Mouse (Mus musculus): ENCODE results near the gene Pde4b. TPM values are rescaled to one million over a fixed set of nuclear protein-coding genes. Genes with fewer than 3 reads are reported as not detected.

Gene Pde4b
- total and polyA plus RNA-seq, 3 experiments, result 0.27 TPM; not detected in 2

GRCm38 (mm10) chr4:102573361-102573781, 486.0 kb downstream of the Pde4b start:
- no peak for ATAC-seq (ENCODE audit: extremely low read depth, insufficient number of reproducible peaks, low FRiP score, poor library complexity, severe bottlenecking)
- no peaks in the 10 kb centered on the region for H3K27me3 ChIP-seq (ENCODE audit: insufficient read depth, low read length)
- H3K4me1 ChIP-seq (ENCODE audit: insufficient read depth, low read depth, low read length), result no peaks in the 10 kb centered on the region
- H3K4me3 ChIP-seq (ENCODE audit: low read depth, low read length), result no peak overlapping the region
- no peak for TF ChIP-seq GATA2 (IDR thresholded peaks at IDR 0.05; ENCODE audit: borderline replicate concordance, low read depth, low read length)
- TF ChIP-seq POLR2AphosphoS5 (IDR thresholded peaks at IDR 0.05; ENCODE audit: insufficient replicate concordance, low read depth, low read length), result no peak
- TF ChIP-seq CTCF (IDR thresholded peaks at IDR 0.05; ENCODE audit: low read depth, low read length), result no peak
- no peak for TF ChIP-seq GATA1 (IDR thresholded peaks at IDR 0.05; ENCODE audit: borderline replicate concordance, low read length)
- TF ChIP-seq TAL1 (conservative IDR thresholded peaks at IDR 0.05; ENCODE audit: low read depth, low read length), result no peak
- H3K36me3 ChIP-seq (replicated peaks), result no peaks in the 10 kb centered on the region
- no peak for DNase-seq (ENCODE audit: low spot score)
- peaks cover 42% of the 10 kb centered on the region for H3K9me3 ChIP-seq (replicated peaks)

DNA sequence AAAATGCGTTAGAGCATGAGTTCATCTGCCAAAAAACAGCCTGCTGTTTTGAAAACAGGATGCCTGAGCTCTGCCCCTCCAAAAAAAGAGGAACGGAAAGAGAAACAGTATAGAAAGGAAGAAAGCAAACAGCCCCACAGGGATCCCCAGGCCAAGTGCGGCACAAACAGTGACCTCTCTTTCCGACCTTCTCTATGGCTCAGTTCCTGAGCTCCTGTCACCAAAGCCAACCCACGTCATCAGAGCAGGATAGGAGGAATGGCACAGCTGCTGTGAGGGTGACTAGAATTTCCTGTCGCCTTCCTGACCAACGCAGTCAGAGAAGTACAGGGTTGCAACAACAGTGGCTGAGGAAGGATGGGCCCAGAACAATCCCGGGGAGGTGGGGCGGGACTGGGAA, 486.9 kb downstream of the Pde4b start:
- no peaks in the 10 kb centered on the region for H3K27me3 ChIP-seq (ENCODE audit: insufficient read depth, low read length)
- peaks cover 38% of the 10 kb centered on the region for H3K9me3 ChIP-seq (replicated peaks)
- TF ChIP-seq CTCF (IDR thresholded peaks at IDR 0.05; ENCODE audit: low read depth, low read length) (no peak), GATA2 (IDR thresholded peaks at IDR 0.05; ENCODE audit: borderline replicate concordance, low read depth, low read length) (no peak), POLR2AphosphoS5 (IDR thresholded peaks at IDR 0.05; ENCODE audit: insufficient replicate concordance, low read depth, low read length) (no peak), TAL1 (conservative IDR thresholded peaks at IDR 0.05; ENCODE audit: low read depth, low read length) (no peak), GATA1 (IDR thresholded peaks at IDR 0.05; ENCODE audit: borderline replicate concordance, low read length) (no peak)
- H3K36me3 ChIP-seq (replicated peaks), result no peaks in the 10 kb centered on the region
- H3K4me1 ChIP-seq (ENCODE audit: insufficient read depth, low read depth, low read length), result no peaks in the 10 kb centered on the region
- no peak for ATAC-seq (ENCODE audit: extremely low read depth, insufficient number of reproducible peaks, low FRiP score, poor library complexity, severe bottlenecking)
- no peak overlapping the region for H3K4me3 ChIP-seq (ENCODE audit: low read depth, low read length)
- no peak for DNase-seq (ENCODE audit: low spot score)

DNA sequence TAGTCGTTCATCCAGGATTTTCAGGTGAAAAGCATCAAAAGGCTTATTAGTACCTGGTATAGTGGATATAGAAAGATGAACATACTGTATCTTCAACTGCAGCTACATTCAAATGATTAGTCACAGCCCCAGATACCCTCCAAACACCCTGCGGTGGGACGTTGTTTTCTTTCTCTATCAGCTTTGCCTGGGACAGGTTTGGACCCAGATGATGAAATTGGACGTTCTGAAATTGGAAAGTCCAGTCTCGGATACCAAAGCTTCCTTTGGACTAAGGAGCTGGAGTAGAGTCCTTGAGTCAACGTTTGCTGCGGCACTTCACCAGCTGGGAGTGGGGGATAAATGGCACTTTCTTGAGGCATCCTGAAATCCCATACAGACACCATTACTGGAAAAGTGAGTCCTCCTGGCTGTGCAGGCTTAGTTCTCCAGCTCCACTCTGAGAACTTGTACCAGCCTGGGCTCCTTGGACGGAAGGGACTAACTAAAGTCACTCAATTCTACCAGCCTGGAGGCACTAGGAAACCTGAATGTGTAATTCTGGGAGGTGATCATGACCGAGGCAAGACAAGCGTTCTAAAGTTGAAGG, 487.4 kb downstream of the Pde4b start:
- no peak overlapping the region for H3K4me3 ChIP-seq (ENCODE audit: low read depth, low read length)
- no peaks in the 10 kb centered on the region for H3K4me1 ChIP-seq (ENCODE audit: insufficient read depth, low read depth, low read length)

GRCm38 (mm10) chr4:102576109-102576508, 488.8 kb downstream of the Pde4b start:
- Histone ChIP-seq H3K4me3 (ENCODE audit: low read depth, low read length) (no peak overlapping the region), H3K4me1 (ENCODE audit: insufficient read depth, low read depth, low read length) (no peaks in the 10 kb centered on the region), H3K36me3 (replicated peaks) (no peaks in the 10 kb centered on the region), H3K9me3 (replicated peaks) (peaks cover 34% of the 10 kb centered on the region), H3K27me3 (ENCODE audit: insufficient read depth, low read length) (no peaks in the 10 kb centered on the region)
- no peak for DNase-seq (ENCODE audit: low spot score)
- no peak for ATAC-seq (ENCODE audit: extremely low read depth, insufficient number of reproducible peaks, low FRiP score, poor library complexity, severe bottlenecking)
- no peak for TF ChIP-seq CTCF (IDR thresholded peaks at IDR 0.05; ENCODE audit: low read depth, low read length)
- TF ChIP-seq POLR2AphosphoS5 (IDR thresholded peaks at IDR 0.05; ENCODE audit: insufficient replicate concordance, low read depth, low read length), result no peak
- TF ChIP-seq TAL1 (conservative IDR thresholded peaks at IDR 0.05; ENCODE audit: low read depth, low read length), result no peak
- TF ChIP-seq GATA1 (IDR thresholded peaks at IDR 0.05; ENCODE audit: borderline replicate concordance, low read length), result no peak
- no peak for TF ChIP-seq GATA2 (IDR thresholded peaks at IDR 0.05; ENCODE audit: borderline replicate concordance, low read depth, low read length)

More for the DNA sequence above, 487.4 kb downstream of the Pde4b start:
- no peaks in the 10 kb centered on the region for H3K27me3 ChIP-seq (ENCODE audit: insufficient read depth, low read length)
- ATAC-seq (ENCODE audit: extremely low read depth, insufficient number of reproducible peaks, low FRiP score, poor library complexity, severe bottlenecking) (no peak), DNase-seq (ENCODE audit: low spot score) (no peak)
- no peaks in the 10 kb centered on the region for H3K36me3 ChIP-seq (replicated peaks)
- no peak for TF ChIP-seq GATA1 (IDR thresholded peaks at IDR 0.05; ENCODE audit: borderline replicate concordance, low read length)
- no peak for TF ChIP-seq POLR2AphosphoS5 (IDR thresholded peaks at IDR 0.05; ENCODE audit: insufficient replicate concordance, low read depth, low read length)
- TF ChIP-seq GATA2 (IDR thresholded peaks at IDR 0.05; ENCODE audit: borderline replicate concordance, low read depth, low read length), result no peak
- TF ChIP-seq CTCF (IDR thresholded peaks at IDR 0.05; ENCODE audit: low read depth, low read length), result no peak
- no peak for TF ChIP-seq TAL1 (conservative IDR thresholded peaks at IDR 0.05; ENCODE audit: low read depth, low read length)
- peaks cover 38% of the 10 kb centered on the region for H3K9me3 ChIP-seq (replicated peaks)

GRCm38 (mm10) chr4:102577636-102578035, 490.3 kb downstream of the Pde4b start:
- Histone ChIP-seq H3K9me3 (replicated peaks) (peaks cover 34% of the 10 kb centered on the region), H3K4me1 (ENCODE audit: insufficient read depth, low read depth, low read length) (no peaks in the 10 kb centered on the region), H3K4me3 (ENCODE audit: low read depth, low read length) (no peak overlapping the region), H3K36me3 (replicated peaks) (no peaks in the 10 kb centered on the region), H3K27me3 (ENCODE audit: insufficient read depth, low read length) (no peaks in the 10 kb centered on the region)
- TF ChIP-seq GATA1 (IDR thresholded peaks at IDR 0.05; ENCODE audit: borderline replicate concordance, low read length) (no peak), GATA2 (IDR thresholded peaks at IDR 0.05; ENCODE audit: borderline replicate concordance, low read depth, low read length) (no peak), CTCF (IDR thresholded peaks at IDR 0.05; ENCODE audit: low read depth, low read length) (no peak), TAL1 (conservative IDR thresholded peaks at IDR 0.05; ENCODE audit: low read depth, low read length) (no peak), POLR2AphosphoS5 (IDR thresholded peaks at IDR 0.05; ENCODE audit: insufficient replicate concordance, low read depth, low read length) (no peak)
- ATAC-seq (ENCODE audit: extremely low read depth, insufficient number of reproducible peaks, low FRiP score, poor library complexity, severe bottlenecking), result no peak
- no peak for DNase-seq (ENCODE audit: low spot score)

DNA sequence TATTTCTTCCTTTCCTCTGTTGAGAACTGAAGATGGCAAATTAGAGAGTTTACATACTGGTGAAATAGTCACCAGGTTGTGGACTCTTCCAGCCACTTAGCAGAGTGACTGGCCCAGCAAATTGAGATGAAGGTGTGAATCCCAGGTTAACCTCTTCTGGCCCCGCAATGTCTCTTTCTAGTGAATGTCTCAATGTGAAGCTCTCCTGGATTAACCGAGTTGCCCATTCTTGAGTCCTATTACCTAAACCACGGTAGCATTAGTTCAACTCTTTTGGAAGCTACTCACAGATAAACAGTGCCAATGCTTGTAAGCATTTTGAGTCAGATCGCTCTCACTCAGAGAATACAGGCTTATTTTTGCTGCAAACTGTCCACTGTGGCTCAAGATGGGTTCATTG, 491.7 kb downstream of the Pde4b start:
- Histone ChIP-seq H3K4me3 (ENCODE audit: low read depth, low read length) (no peak overlapping the region), H3K4me1 (ENCODE audit: insufficient read depth, low read depth, low read length) (no peaks in the 10 kb centered on the region)

More for the DNA sequence above, 491.7 kb downstream of the Pde4b start:
- Histone ChIP-seq H3K9me3 (replicated peaks) (peaks cover 28% of the 10 kb centered on the region), H3K27me3 (ENCODE audit: insufficient read depth, low read length) (no peaks in the 10 kb centered on the region), H3K36me3 (replicated peaks) (no peaks in the 10 kb centered on the region)
- TF ChIP-seq GATA2 (IDR thresholded peaks at IDR 0.05; ENCODE audit: borderline replicate concordance, low read depth, low read length) (no peak), GATA1 (IDR thresholded peaks at IDR 0.05; ENCODE audit: borderline replicate concordance, low read length) (no peak)
- ATAC-seq (ENCODE audit: extremely low read depth, insufficient number of reproducible peaks, low FRiP score, poor library complexity, severe bottlenecking), result no peak
- DNase-seq (ENCODE audit: low spot score), result no peak
